Mouse (Mus musculus): ENCODE measurements around the gene Bid. TPM values are rescaled to one million over a fixed set of nuclear protein-coding genes. Genes with fewer than 3 reads are reported as not detected.
"Not testable (repeated sequence)": the region's sequence is repeated elsewhere in the genome, so short reads cannot be mapped to it uniquely, and the experiment has no call there.

Bid gene
- total RNA-seq, 2 experiments from 2014 or later, result 9.0 to 9.8 TPM

- no peak for TF ChIP-seq CTCF (IDR thresholded peaks at IDR 0.05)
- Histone ChIP-seq H3K27ac (no peak overlapping the region), H3K4me3 (no peak overlapping the region)
- DNase-seq (ENCODE audit: extremely low spot score in 1 of 2, low spot score in 2 of 2), result no peak
- intact Hi-C loops (cut with DNase I), result no loop called here
Observed at GRCm38 (mm10) chr6:120894089-120894488, 22.6 kb downstream of the Bid start.

GRCm38 (mm10) chr6:120886696-120887095 is 30.0 kb downstream of the Bid start:
- no peak overlapping the region for H3K4me3 ChIP-seq
- intact Hi-C loops (cut with DNase I), result no loop called here
- no peak overlapping the region for H3K27ac ChIP-seq
- DNase-seq (ENCODE audit: extremely low spot score in 1 of 2, low spot score in 2 of 2), result no peak
- no peak for TF ChIP-seq CTCF (IDR thresholded peaks at IDR 0.05)

- intact Hi-C loops (cut with DNase I), result no loop called here
- Histone ChIP-seq H3K4me3 (no peak overlapping the region), H3K27ac (no peak overlapping the region)
- TF ChIP-seq CTCF (IDR thresholded peaks at IDR 0.05), result no peak
- no peak for DNase-seq (ENCODE audit: extremely low spot score in 1 of 2, low spot score in 2 of 2)
Observed at GRCm38 (mm10) chr6:120884436-120884835, 32.2 kb downstream of the Bid start.

DNA sequence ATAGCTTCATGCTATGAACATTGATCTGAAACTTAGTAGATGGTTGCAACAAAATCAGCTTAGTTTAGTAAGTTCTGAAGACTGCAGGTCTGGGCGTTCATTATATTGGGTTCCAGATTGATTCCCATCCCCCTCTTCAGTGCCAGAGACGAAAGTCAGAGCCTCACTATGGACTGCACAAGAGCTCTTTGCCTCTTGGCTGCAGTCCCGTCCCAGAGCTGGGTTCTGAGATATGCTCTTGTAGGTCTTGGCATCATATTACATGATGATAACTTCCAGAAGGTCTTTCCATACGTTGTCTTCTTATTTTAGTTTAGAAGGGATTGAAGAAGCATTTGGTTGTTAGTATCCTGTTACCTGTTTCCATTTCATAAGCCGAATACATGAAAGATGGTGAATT is 37.6 kb downstream of the Bid start:
- no peak for DNase-seq (ENCODE audit: extremely low spot score in 1 of 2, low spot score in 2 of 2)
- Histone ChIP-seq H3K4me3 (no peak overlapping the region), H3K27ac (no peak overlapping the region)
- intact Hi-C loops (cut with DNase I), result no loop called here
- TF ChIP-seq CTCF (IDR thresholded peaks at IDR 0.05), result no peak

DNA sequence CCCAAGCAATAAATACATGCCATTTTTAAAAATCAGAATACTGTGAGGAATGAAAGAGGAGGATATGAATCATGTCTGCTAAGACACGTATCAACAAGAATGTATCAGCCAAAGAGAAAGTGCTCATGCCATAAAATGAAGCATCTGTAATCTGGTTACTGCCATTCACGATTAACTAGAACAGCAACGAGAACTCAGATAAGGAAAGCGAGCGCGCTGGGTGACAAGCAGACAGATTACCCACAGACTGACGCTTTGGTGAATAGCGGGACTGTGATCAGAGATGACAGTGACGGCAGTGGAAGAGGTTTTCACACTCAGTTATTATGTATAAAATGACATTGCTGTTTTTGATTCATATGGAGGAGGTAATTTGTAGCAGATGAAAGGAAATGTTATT is 42.8 kb downstream of the Bid start:
- DNase-seq (ENCODE audit: extremely low spot score in 1 of 2, low spot score in 2 of 2), result no peak
- intact Hi-C loops (cut with DNase I), result no loop called here
- H3K27ac ChIP-seq, result no peak overlapping the region
- no peak for TF ChIP-seq CTCF (IDR thresholded peaks at IDR 0.05)
- H3K4me3 ChIP-seq, result no peak overlapping the region

DNA sequence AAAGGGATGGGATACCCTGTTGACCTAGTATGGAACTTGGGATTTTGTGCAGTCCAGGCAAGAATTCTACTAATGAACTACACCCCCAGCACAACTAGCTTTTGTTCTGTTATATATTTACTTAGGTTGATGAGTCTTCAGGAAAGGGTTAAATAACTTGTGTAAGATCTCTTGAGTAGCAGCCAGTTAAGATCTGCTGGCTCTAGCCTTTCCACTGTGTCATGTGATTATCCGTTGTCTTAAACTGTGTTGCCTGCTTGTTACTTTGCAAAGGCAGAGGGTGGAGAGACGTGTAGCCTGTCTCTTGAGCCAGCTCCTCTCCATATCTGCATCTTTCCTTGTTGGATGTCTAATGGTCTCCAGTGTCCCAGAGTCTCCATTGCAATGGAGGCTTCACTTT is 45.4 kb downstream of the Bid start:
- TF ChIP-seq CTCF (IDR thresholded peaks at IDR 0.05), result no peak
- no peak for DNase-seq (ENCODE audit: extremely low spot score in 1 of 2, low spot score in 2 of 2)
- no peak overlapping the region for H3K27ac ChIP-seq
- H3K4me3 ChIP-seq, result no peak overlapping the region
- intact Hi-C loops (cut with DNase I), result no loop called here

DNA sequence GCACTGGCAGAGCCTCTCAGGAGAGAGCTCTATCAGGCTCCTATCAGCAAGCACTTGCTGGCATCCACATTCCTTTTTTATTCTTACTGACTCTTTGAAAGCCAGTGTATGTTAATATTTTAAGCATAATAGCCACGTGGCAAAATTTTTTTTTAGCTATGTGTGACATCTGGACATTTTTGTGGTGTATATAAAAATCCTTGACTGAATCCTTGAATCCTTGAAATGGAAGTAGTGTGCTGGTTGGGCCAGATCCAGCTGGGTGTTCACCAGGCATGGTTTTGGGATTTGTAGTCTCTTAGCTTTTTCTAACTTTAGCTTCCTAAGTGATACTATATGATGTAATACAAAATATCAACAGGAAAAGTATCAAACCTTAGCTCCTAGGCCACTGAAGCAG is 47.8 kb downstream of the Bid start:
- no peak overlapping the region for H3K4me3 ChIP-seq
- intact Hi-C loops (cut with DNase I), result no loop called here
- DNase-seq (ENCODE audit: extremely low spot score in 1 of 2, low spot score in 2 of 2), result no peak
- H3K27ac ChIP-seq, result no peak overlapping the region
- TF ChIP-seq CTCF (IDR thresholded peaks at IDR 0.05), result no peak

GRCm38 (mm10) chr6:120866051-120866814 is 50.4 kb downstream of the Bid start:
- intact Hi-C loops (cut with DNase I), result no loop called here
- no peak for TF ChIP-seq CTCF (IDR thresholded peaks at IDR 0.05)
- no peak overlapping the region for H3K27ac ChIP-seq
- H3K4me3 ChIP-seq, result no peak overlapping the region
- DNase-seq (ENCODE audit: extremely low spot score in 1 of 2, low spot score in 2 of 2), result no peak

DNA sequence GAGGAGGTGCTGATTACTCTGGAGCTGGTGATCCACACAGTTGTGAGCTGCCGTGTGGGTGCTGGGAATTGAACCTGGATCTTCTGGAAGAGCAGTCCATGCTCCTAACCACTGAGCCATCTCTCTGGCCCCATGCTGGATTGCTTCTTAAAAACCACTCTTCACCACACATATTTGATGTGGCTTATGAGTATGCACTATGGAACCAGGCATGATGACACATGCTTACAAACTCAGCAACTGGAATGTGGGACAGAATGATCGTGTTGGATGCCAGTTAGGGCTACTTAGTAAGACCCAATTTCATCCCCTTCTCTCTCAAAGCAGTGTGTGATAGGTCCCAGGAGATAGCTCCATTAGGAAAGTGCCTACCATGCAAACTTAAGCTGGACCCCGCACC is 56.6 kb downstream of the Bid start:
- TF ChIP-seq CTCF (IDR thresholded peaks at IDR 0.05), result no peak
- Histone ChIP-seq H3K4me3 (no peak overlapping the region), H3K27ac (no peak overlapping the region)
- no peak for DNase-seq (ENCODE audit: extremely low spot score in 1 of 2, low spot score in 2 of 2)
- intact Hi-C loops (cut with DNase I), result no loop called here

DNA sequence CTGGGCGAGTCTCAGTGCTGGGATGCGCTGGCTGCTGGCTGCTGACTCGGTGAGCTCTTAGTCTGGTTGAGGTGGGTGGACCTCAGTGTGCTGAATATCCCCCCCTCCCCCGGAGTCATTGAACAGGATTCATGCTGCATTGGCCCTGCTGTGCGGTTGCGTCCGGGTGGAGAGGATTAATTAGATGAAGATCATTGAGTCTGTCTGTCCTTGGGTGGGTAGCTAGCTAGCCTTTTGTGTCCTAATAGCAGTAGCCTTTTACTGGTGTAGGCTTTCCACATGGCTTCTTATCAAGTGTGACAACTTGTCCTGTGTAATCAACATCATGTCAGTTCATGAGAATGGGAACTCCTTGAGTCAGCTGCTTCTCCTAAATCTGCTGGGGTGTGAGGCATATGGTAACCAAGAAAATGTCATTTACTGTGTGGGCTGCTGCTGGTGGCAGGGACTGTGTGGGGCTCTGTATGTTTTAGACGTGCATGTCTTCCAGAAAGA is 58.4 kb downstream of the Bid start:
- intact Hi-C loops (cut with DNase I), result loop anchor here (1.0 kb wide), 1 partner anchor 62 kb away; no protein-coding TSS in a partner anchor
- H3K4me3 ChIP-seq, result no peak overlapping the region
- H3K27ac ChIP-seq, result peak overlapping the region; percentile 50
- TF ChIP-seq CTCF (IDR thresholded peaks at IDR 0.05), result no peak
- DNase-seq (ENCODE audit: extremely low spot score in 1 of 2, low spot score in 2 of 2), result peak; percentile 26 to 31

DNA sequence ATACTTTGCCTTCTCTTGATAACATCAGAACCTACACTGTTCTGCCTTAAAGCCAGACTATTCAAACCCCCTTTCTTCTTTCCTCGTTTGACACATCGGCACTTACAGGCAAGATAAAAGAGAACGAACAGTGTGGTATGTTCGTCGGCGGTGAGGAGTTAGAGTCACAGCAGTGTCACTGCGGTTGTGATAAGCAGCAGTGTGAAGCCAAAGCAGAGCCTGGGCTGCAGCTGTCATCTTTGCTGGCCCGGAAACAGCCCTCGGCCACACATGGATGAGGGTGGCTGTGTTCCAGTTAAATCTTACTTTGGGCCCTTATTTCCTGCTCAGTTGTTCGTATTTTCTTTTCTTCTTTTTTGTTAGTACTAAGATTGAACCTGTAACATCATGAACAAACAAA is 62.2 kb downstream of the Bid start:
- intact Hi-C loops (cut with DNase I), result no loop called here
- no peak for DNase-seq (ENCODE audit: extremely low spot score in 1 of 2, low spot score in 2 of 2)
- no peak overlapping the region for H3K27ac ChIP-seq
- H3K4me3 ChIP-seq, result no peak overlapping the region
- no peak for TF ChIP-seq CTCF (IDR thresholded peaks at IDR 0.05)

DNA sequence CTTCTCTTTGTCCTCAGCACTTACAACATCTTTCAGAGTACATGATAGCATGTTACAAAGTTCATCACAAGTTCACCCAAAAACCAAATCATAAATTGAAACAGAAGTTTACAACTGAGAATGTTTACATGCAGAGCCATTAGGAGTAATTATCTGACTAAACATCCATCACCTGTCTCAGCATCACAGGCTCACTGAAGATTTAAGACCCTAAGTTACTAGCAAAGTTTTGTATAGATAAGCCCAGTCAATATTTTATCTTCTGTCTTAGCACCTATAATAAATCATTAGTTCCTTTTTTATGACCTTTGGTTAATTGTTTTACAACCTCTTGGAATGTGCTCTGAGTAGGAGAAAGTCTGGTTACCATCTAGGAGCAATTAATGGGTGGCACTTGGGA is 65.9 kb downstream of the Bid start:
- DNase-seq (ENCODE audit: extremely low spot score in 1 of 2, low spot score in 2 of 2); H3K4me3 ChIP-seq; intact Hi-C loops (cut with DNase I); H3K27ac ChIP-seq: not testable (repeated sequence)

Other genes starting within 250 kb of the Bid start
- gene Slc25a18, start 143.3 kb downstream of the Bid start, total RNA-seq (2021), result 10 to 100 TPM; 65.3 to 75.6 TPM
- gene Atp6v1e1, start 94.1 kb downstream of the Bid start, total RNA-seq (2021), result 100 to 1,000 TPM; 519 to 532 TPM
- gene Bcl2l13, start 80.6 kb downstream of the Bid start, total RNA-seq (2021), result 10 to 100 TPM; 44.0 to 51.4 TPM
- 100 to 1,000 TPM; 127 to 141 TPM for gene Mical3, start 214.1 kb upstream of the Bid start, total RNA-seq (2021)